Comparison of ENCODE assay signal across 9 mouse cellular contexts in the genomic region with DNA sequence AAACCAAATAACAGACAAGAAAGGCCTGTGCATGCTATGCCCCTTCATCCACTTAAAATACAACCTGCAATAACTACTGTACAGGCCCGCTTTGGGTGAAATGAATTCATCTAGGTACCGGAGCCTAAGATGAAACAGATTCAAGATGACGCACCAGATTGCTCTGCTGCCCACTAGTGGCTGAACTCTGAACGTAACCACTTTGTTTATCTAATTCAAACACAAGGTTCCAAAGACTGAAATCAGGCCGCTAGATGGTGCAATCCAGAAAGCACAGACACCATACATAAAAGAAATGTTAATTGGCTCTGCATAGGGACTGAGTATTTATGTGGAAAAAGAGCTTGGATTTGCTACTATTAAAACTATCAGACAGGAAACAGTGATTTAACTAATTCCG. TPM values are rescaled to one million over a fixed set of nuclear protein-coding genes. Genes with fewer than 3 reads are reported as not detected.
A peak's percentile ranks its signal among the peaks of the same experiment; 100 is the strongest.
DNase-seq lines count a peak whose midpoint lies in the region; ATAC-seq and TF ChIP-seq lines count a peak whose summit lies in the region.
"Had no signal": no experiment of that assay in that cellular context is flagged by ENCODE, and none has a peak within 500 bp of the region (broad histone marks: within the 10 kb centered on the region; RNA-seq: fewer than 3 reads in every experiment).

No protein-coding gene starts in this region.

- no peak overlapping the region for H3K9ac ChIP-seq in limb, embryonic 11.5 days (ENCODE audit: low read length)
- H3K9ac ChIP-seq in midbrain, postnatal 0 days (replicated peaks; ENCODE audit: low read length, poor library complexity, severe bottlenecking): no peak overlapping the region
- H3K9ac ChIP-seq: embryonic facial prominence, embryonic 15.5 days had no signal

- H3K9me3 ChIP-seq in limb, embryonic 11.5 days (ENCODE audit: control insufficient read depth, low read length): no peaks in the 10 kb centered on the region
- H3K9me3 ChIP-seq in midbrain, postnatal 0 days (ENCODE audit: low read length): no peaks in the 10 kb centered on the region
- H3K9me3 ChIP-seq: embryonic facial prominence, embryonic 15.5 days had no signal

- no peak for ATAC-seq in limb, embryonic 11.5 days (ENCODE audit: insufficient number of reproducible peaks, low FRiP score, low TSS enrichment, low read depth)
- peak; percentile 71 for ATAC-seq in midbrain, postnatal 0 days (ENCODE audit: low FRiP score)

- H3K27ac ChIP-seq in limb, embryonic 11.5 days (replicated peaks; ENCODE audit: low read depth, low read length): no peak overlapping the region
- H3K27ac ChIP-seq in midbrain, postnatal 0 days (ENCODE audit: low read depth, low read length): 0 out of 2 replicates have a peak overlapping the region, but pooled peaks have one; percentile 6
- H3K27ac ChIP-seq: embryonic facial prominence, embryonic 15.5 days had no signal

- no peak overlapping the region for H3K4me2 ChIP-seq in limb, embryonic 11.5 days (ENCODE audit: low read depth, severe bottlenecking)
- no peak overlapping the region for H3K4me2 ChIP-seq in midbrain, postnatal 0 days (ENCODE audit: low read depth, low read length, poor library complexity, severe bottlenecking)
- H3K4me2 ChIP-seq: embryonic facial prominence, embryonic 15.5 days had no signal

- H3K4me3 ChIP-seq in limb, embryonic 11.5 days (ENCODE audit: low read depth, low read length): no peak overlapping the region
- H3K4me3 ChIP-seq in midbrain, postnatal 0 days (ENCODE audit: low read depth, low read length): no peak overlapping the region
- H3K4me3 ChIP-seq: embryonic facial prominence, embryonic 15.5 days had no signal

- peak; percentile 98 for TF ChIP-seq CTCF in midbrain, postnatal 0 days (IDR thresholded peaks at IDR 0.05)

- WGBS in limb, embryonic 11.5 days: 61% methylated on average over 6 of the region's 6 CpGs
- 23% methylated on average over 6 of the region's 6 CpGs for WGBS in midbrain, postnatal 0 days

- H3K27me3 ChIP-seq in limb, embryonic 11.5 days (ENCODE audit: control insufficient read depth, insufficient read depth, low read length): no peaks in the 10 kb centered on the region
- H3K27me3 ChIP-seq in midbrain, postnatal 0 days (ENCODE audit: insufficient read depth, low read length): no peaks in the 10 kb centered on the region
- H3K27me3 ChIP-seq: embryonic facial prominence, embryonic 15.5 days had no signal

- H3K36me3 ChIP-seq in limb, embryonic 11.5 days (ENCODE audit: control insufficient read depth, insufficient read depth, low read length): peaks cover 51% of the 10 kb centered on the region
- peaks cover 52% of the 10 kb centered on the region for H3K36me3 ChIP-seq in midbrain, postnatal 0 days (ENCODE audit: insufficient read depth, low read length)

- peak; percentile 86 for DNase-seq in A20 (ENCODE audit: low read depth, low spot score)
- peak; percentile 86 for DNase-seq in adrenal gland, adult 2 months
- peak; percentile 92 for DNase-seq in embryo, embryonic 11 days
- DNase-seq in gastrocnemius, postnatal 25 days: peak; percentile 52
- DNase-seq in kidney, adult 8-10 months: peak; percentile 82 to 93
- peak; percentile 85 for DNase-seq in limb, embryonic 11.5 days (ENCODE audit: low spot score)
- DNase-seq in midbrain, postnatal 0 days (ENCODE audit: low spot score): peak; percentile 96
- DNase-seq in spleen, postnatal 14 days (ENCODE audit: low spot score in 2 of 2): peak; percentile 68 to 83

- no peaks in the 10 kb centered on the region for H3K4me1 ChIP-seq in limb, embryonic 11.5 days (ENCODE audit: control insufficient read depth, insufficient read depth, low read length)
- no peaks in the 10 kb centered on the region for H3K4me1 ChIP-seq in midbrain, postnatal 0 days (ENCODE audit: insufficient read depth, low read length)
- H3K4me1 ChIP-seq: embryonic facial prominence, embryonic 15.5 days had no signal

RNA-seq across cellular contexts. Expression of gene Ddx21, which starts 11.9 kb away (rescaled TPM):
- total RNA-seq in adrenal gland, adult 2 months (2021): 10 to 100 TPM; 54.7 to 74.4 TPM
- 3.4 and 4.7 TPM in 2 replicates for polyA plus RNA-seq in adrenal gland, adult 2 months (2012; rRNA removed)
- 10 to 100 TPM; 24.8 to 28.4 TPM for total RNA-seq in gastrocnemius, postnatal 25 days (2021)
- polyA plus RNA-seq in limb, embryonic 11.5 days (2014; fragmentation: Nextera tagmentation; extraction: Ambion mirVana): 36.1 and 40.2 TPM in 2 replicates
- total RNA-seq in midbrain, postnatal 0 days (2014; rRNA removed): 16.7 and 20.2 TPM in 2 replicates
- 8.7 and 10.6 TPM in 2 replicates for polyA plus RNA-seq in midbrain, postnatal 0 days (2015; fragmentation: Nextera tagmentation; extraction: Ambion mirVana)

RNA-seq across cellular contexts. Expression of gene Kif1bp, which starts 11.9 kb away (rescaled TPM):
- 10 to 100 TPM; 57.7 to 60.8 TPM for total RNA-seq in adrenal gland, adult 2 months (2021)
- 64.0 and 74.9 TPM in 2 replicates for polyA plus RNA-seq in adrenal gland, adult 2 months (2012; rRNA removed)
- 10 to 100 TPM; 22.5 to 26.7 TPM for total RNA-seq in gastrocnemius, postnatal 25 days (2021)
- 43.1 and 46.4 TPM in 2 replicates for polyA plus RNA-seq in limb, embryonic 11.5 days (2014; fragmentation: Nextera tagmentation; extraction: Ambion mirVana)
- total RNA-seq in midbrain, postnatal 0 days (2014; rRNA removed): 70.5 and 84.2 TPM in 2 replicates
- 69.2 and 73.4 TPM in 2 replicates for polyA plus RNA-seq in midbrain, postnatal 0 days (2015; fragmentation: Nextera tagmentation; extraction: Ambion mirVana)
